Comparison of ENCODE assay signal across 8 mouse cellular contexts in genomic region chr16:28447114-28447455, GRCm38 (mm10).
DNase-seq lines count a peak whose midpoint lies in the region; ATAC-seq and TF ChIP-seq lines count a peak whose summit lies in the region.
"Had no signal": no experiment of that assay in that cellular context is flagged by ENCODE, and none has a peak within 500 bp of the region (broad histone marks: within the 10 kb centered on the region; RNA-seq: fewer than 3 reads in every experiment).

No protein-coding gene starts in this region.

- H3K27ac ChIP-seq in lung, embryonic 14.5 days (ENCODE audit: low read depth), result no peak overlapping the region
- H3K27ac ChIP-seq in forebrain, embryonic 12.5 days, result no peak overlapping the region
- H3K27ac ChIP-seq in limb, embryonic 14.5 days (replicated peaks; ENCODE audit: low read depth, low read length), result peak overlapping the region; percentile 75; the same call in 1 of the 2 replicates
- H3K27ac ChIP-seq in stomach, embryonic 15.5 days, result no peak overlapping the region
- no peak overlapping the region for H3K27ac ChIP-seq in thymus, adult 2 months (ENCODE audit: control insufficient read depth, insufficient read depth, low read length)

- H3K9ac ChIP-seq in lung, embryonic 14.5 days, result no peak overlapping the region; the same call in 1 of the 2 replicates
- peak overlapping the region; percentile 65 for H3K9ac ChIP-seq in forebrain, embryonic 12.5 days
- peak overlapping the region; percentile 72 for H3K9ac ChIP-seq in limb, embryonic 14.5 days (ENCODE audit: low read depth, low read length, severe bottlenecking)
- H3K9ac ChIP-seq in stomach, embryonic 15.5 days, result no peak overlapping the region

- TF ChIP-seq CTCF in lung, embryonic 14.5 days (IDR thresholded peaks at IDR 0.05; ENCODE audit: low read depth), result no peak
- TF ChIP-seq CTCF in thymus, adult 2 months (IDR thresholded peaks at IDR 0.05; ENCODE audit: borderline replicate concordance, control insufficient read depth, extremely low read depth, insufficient read depth, low read length, poor library complexity), result no peak

- 1% methylated on average over 5 of the region's 6 CpGs for WGBS in lung, embryonic 14.5 days
- WGBS in forebrain, embryonic 12.5 days, result 4% methylated on average over 4 of the region's 6 CpGs
- 2% methylated on average over 5 of the region's 6 CpGs for WGBS in limb, embryonic 14.5 days
- 0% methylated on average over 4 of the region's 6 CpGs for WGBS in stomach, embryonic 15.5 days
- WGBS in thymus, adult 2 months, result 5% methylated on average over 6 of the region's 6 CpGs

- no peak for DNase-seq in lung, embryonic 14.5 days
- no peak for DNase-seq in lung, postnatal 36 days
- DNase-seq in limb, embryonic 14.5 days (ENCODE audit: low spot score), result no peak
- DNase-seq in thymus, adult 2 months, result no peak
- no peak for DNase-seq in gastrocnemius, postnatal 25 days

- peaks cover 29% of the 10 kb centered on the region; the same call in 1 of the 2 replicates for H3K27me3 ChIP-seq in lung, embryonic 14.5 days (ENCODE audit: insufficient read depth, low read length)
- peaks cover 41% of the 10 kb centered on the region for H3K27me3 ChIP-seq in forebrain, embryonic 12.5 days
- peaks cover 14% of the 10 kb centered on the region; the same call in 1 of the 2 replicates for H3K27me3 ChIP-seq in limb, embryonic 14.5 days (ENCODE audit: control insufficient read depth, insufficient read depth, low read length)
- H3K27me3 ChIP-seq in stomach, embryonic 15.5 days (replicated peaks), result 0 out of 2 replicates have a peak, but pooled peaks cover 16% of the 10 kb centered on the region
- H3K27me3 ChIP-seq in thymus, adult 2 months (ENCODE audit: control insufficient read depth, insufficient read depth, low read length), result peaks cover 5% of the 10 kb centered on the region; the same call in 1 of the 2 replicates

- peak; percentile 43; the same call in 1 of the 2 replicates for ATAC-seq in lung, embryonic 14.5 days (ENCODE audit: insufficient read depth)
- ATAC-seq in forebrain, embryonic 12.5 days (ENCODE audit: low FRiP score), result peak; percentile 66
- ATAC-seq in limb, embryonic 14.5 days (ENCODE audit: low FRiP score, low read depth), result peak; percentile 29
- no peak for ATAC-seq in stomach, embryonic 15.5 days (ENCODE audit: insufficient read depth, low FRiP score, low read depth)

- no peak for TF ChIP-seq POLR2A in limb, embryonic 14.5 days (IDR thresholded peaks at IDR 0.05; ENCODE audit: borderline replicate concordance, extremely low read depth, insufficient read depth, insufficient read length)
- no peak for TF ChIP-seq POLR2A in thymus, adult 2 months (IDR thresholded peaks at IDR 0.05; ENCODE audit: control insufficient read depth, extremely low read depth, insufficient read depth, low read length, poor library complexity)

- H3K4me3 ChIP-seq in lung, embryonic 14.5 days (ENCODE audit: low read depth, low read length), result peak overlapping the region; percentile 59
- H3K4me3 ChIP-seq in forebrain, embryonic 12.5 days (replicated peaks), result peak overlapping the region; percentile 76
- H3K4me3 ChIP-seq in limb, embryonic 14.5 days (replicated peaks; ENCODE audit: low read length), result peak overlapping the region; percentile 69
- H3K4me3 ChIP-seq in stomach, embryonic 15.5 days (replicated peaks), result peak overlapping the region; percentile 72
- no peak overlapping the region for H3K4me3 ChIP-seq in thymus, adult 2 months (ENCODE audit: control insufficient read depth, insufficient read depth, low read length)
- H3K4me3 ChIP-seq: myocyte had no signal

- H3K9me3 ChIP-seq in lung, embryonic 14.5 days (ENCODE audit: low read depth, low read length), result no peaks in the 10 kb centered on the region
- H3K9me3 ChIP-seq in forebrain, embryonic 12.5 days, result no peaks in the 10 kb centered on the region
- H3K9me3 ChIP-seq in limb, embryonic 14.5 days (ENCODE audit: control insufficient read depth, low read length), result no peaks in the 10 kb centered on the region
- H3K9me3 ChIP-seq in stomach, embryonic 15.5 days, result no peaks in the 10 kb centered on the region

- peak overlapping the region; percentile 99 for H3K4me2 ChIP-seq in lung, embryonic 14.5 days
- peak overlapping the region; percentile 97 for H3K4me2 ChIP-seq in forebrain, embryonic 12.5 days
- peak overlapping the region; percentile 97 for H3K4me2 ChIP-seq in limb, embryonic 14.5 days (replicated peaks; ENCODE audit: low read depth, low read length, severe bottlenecking)
- peak overlapping the region; percentile 98 for H3K4me2 ChIP-seq in stomach, embryonic 15.5 days

- H3K36me3 ChIP-seq in lung, embryonic 14.5 days (ENCODE audit: insufficient read depth), result no peaks in the 10 kb centered on the region
- H3K36me3 ChIP-seq in forebrain, embryonic 12.5 days (replicated peaks), result no peaks in the 10 kb centered on the region
- H3K36me3 ChIP-seq in limb, embryonic 14.5 days (ENCODE audit: control insufficient read depth, insufficient read depth, low read length), result no peaks in the 10 kb centered on the region
- H3K36me3 ChIP-seq in stomach, embryonic 15.5 days, result no peaks in the 10 kb centered on the region
- H3K36me3 ChIP-seq in thymus, adult 2 months (ENCODE audit: control insufficient read depth, insufficient read depth, low read length), result no peaks in the 10 kb centered on the region

- no peaks in the 10 kb centered on the region for H3K4me1 ChIP-seq in lung, embryonic 14.5 days (ENCODE audit: insufficient read depth)
- peaks cover 18% of the 10 kb centered on the region for H3K4me1 ChIP-seq in forebrain, embryonic 12.5 days
- 0 out of 2 replicates have a peak, but pooled peaks cover 2% of the 10 kb centered on the region for H3K4me1 ChIP-seq in limb, embryonic 14.5 days (ENCODE audit: control insufficient read depth, insufficient read depth, low read length)
- H3K4me1 ChIP-seq in stomach, embryonic 15.5 days, result 0 out of 2 replicates have a peak, but pooled peaks cover 11% of the 10 kb centered on the region
- H3K4me1 ChIP-seq in thymus, adult 2 months (replicated peaks; ENCODE audit: control insufficient read depth, insufficient read depth, low read length), result no peaks in the 10 kb centered on the region

Comparison
In these comparisons a context has a peak if more than half of its experiments do, and no peak if none do; other contexts are left out.
1. H3K9ac ChIP-seq: peak in forebrain, embryonic 12.5 days (single experiment) and limb, embryonic 14.5 days (single experiment); none in lung, embryonic 14.5 days (single experiment) and stomach, embryonic 15.5 days (single experiment).
2. Peak in every context shown above with its lines, with median percentiles within 50 percentile points of each other: H3K4me2 ChIP-seq.